In genomic region chr4:4079132-4079531, GRCm38 (mm10) we compare ENCODE assay signal across 32 mouse cellular contexts. TPM values are rescaled to one million over a fixed set of nuclear protein-coding genes. Genes with fewer than 3 reads are reported as not detected.
DNase-seq lines count a peak whose midpoint lies in the region; ATAC-seq and TF ChIP-seq lines count a peak whose summit lies in the region.
"Had no signal": no experiment of that assay in that cellular context is flagged by ENCODE, and none has a peak within 500 bp of the region (broad histone marks: within the 10 kb centered on the region; RNA-seq: fewer than 3 reads in every experiment).

No protein-coding gene starts in this region.

- no peak overlapping the region for H3K27ac ChIP-seq in forebrain, embryonic 16.5 days (ENCODE audit: low read length)
- no peak overlapping the region for H3K27ac ChIP-seq in forebrain, embryonic 15.5 days (replicated peaks)
- peak overlapping the region; percentile 95 for H3K27ac ChIP-seq in bone marrow macrophage, adult 2 months (ENCODE audit: insufficient read depth, low read depth, low read length)
- H3K27ac ChIP-seq: hindbrain, embryonic 14.5 days; intestine, embryonic 15.5 days; kidney, postnatal 0 days; liver, embryonic 14.5 days; lung, embryonic 15.5 days; midbrain, embryonic 12.5 days; neural tube, embryonic 13.5 days had no signal

- TF ChIP-seq CTCF in bone marrow macrophage, adult 2 months (IDR thresholded peaks at IDR 0.05; ENCODE audit: low read depth, low read length), result no peak

- WGBS in forebrain, embryonic 16.5 days, result 56% methylated on average over 3 of the region's 3 CpGs
- WGBS in forebrain, embryonic 15.5 days, result 61% methylated on average over 3 of the region's 3 CpGs

- H3K36me3 ChIP-seq in forebrain, embryonic 16.5 days (ENCODE audit: control insufficient read depth, insufficient read depth), result no peaks in the 10 kb centered on the region
- H3K36me3 ChIP-seq in forebrain, embryonic 15.5 days, result no peaks in the 10 kb centered on the region
- H3K36me3 ChIP-seq: intestine, embryonic 15.5 days; lung, embryonic 15.5 days; midbrain, embryonic 12.5 days; neural tube, embryonic 13.5 days had no signal

- 0 out of 2 replicates have a peak, but pooled peaks have one; percentile 15 for ATAC-seq in forebrain, embryonic 16.5 days
- ATAC-seq in forebrain, embryonic 15.5 days (replicated peaks), result no peak
- ATAC-seq: intestine, embryonic 15.5 days had no signal

- H3K9me3 ChIP-seq in forebrain, embryonic 16.5 days (ENCODE audit: control insufficient read depth, low read length), result no peaks in the 10 kb centered on the region
- no peaks in the 10 kb centered on the region for H3K9me3 ChIP-seq in forebrain, embryonic 15.5 days
- H3K9me3 ChIP-seq: intestine, embryonic 15.5 days; lung, embryonic 15.5 days; midbrain, embryonic 12.5 days; neural tube, embryonic 13.5 days had no signal

- H3K27me3 ChIP-seq in forebrain, embryonic 16.5 days (replicated peaks; ENCODE audit: control insufficient read depth, insufficient read depth, low read length), result no peaks in the 10 kb centered on the region
- H3K27me3 ChIP-seq in forebrain, embryonic 15.5 days, result no peaks in the 10 kb centered on the region
- H3K27me3 ChIP-seq: intestine, embryonic 15.5 days; lung, embryonic 15.5 days; midbrain, embryonic 12.5 days; neural tube, embryonic 13.5 days had no signal

- no peak for TF ChIP-seq POLR2A in bone marrow macrophage, adult 2 months (IDR thresholded peaks at IDR 0.05; ENCODE audit: borderline replicate concordance, low read depth, low read length)

- no peaks in the 10 kb centered on the region for H3K4me1 ChIP-seq in forebrain, embryonic 16.5 days (replicated peaks; ENCODE audit: control insufficient read depth, insufficient read depth, low read length)
- H3K4me1 ChIP-seq in forebrain, embryonic 15.5 days, result no peaks in the 10 kb centered on the region
- H3K4me1 ChIP-seq in bone marrow macrophage, adult 2 months (ENCODE audit: control insufficient read depth, insufficient read depth, low read length), result peaks cover 32% of the 10 kb centered on the region
- H3K4me1 ChIP-seq: intestine, embryonic 15.5 days; lung, embryonic 15.5 days; midbrain, embryonic 12.5 days; neural tube, embryonic 13.5 days had no signal

- H3K4me3 ChIP-seq in forebrain, embryonic 16.5 days (replicated peaks; ENCODE audit: low read length), result no peak overlapping the region
- no peak overlapping the region for H3K4me3 ChIP-seq in forebrain, embryonic 15.5 days
- no peak overlapping the region for H3K4me3 ChIP-seq in bone marrow macrophage, adult 2 months (ENCODE audit: insufficient read depth, low read length)
- H3K4me3 ChIP-seq: intestine, embryonic 15.5 days; lung, embryonic 15.5 days; midbrain, embryonic 12.5 days; neural tube, embryonic 13.5 days had no signal

- no peak overlapping the region for H3K9ac ChIP-seq in forebrain, embryonic 16.5 days (replicated peaks; ENCODE audit: low read depth, low read length)
- no peak overlapping the region for H3K9ac ChIP-seq in forebrain, embryonic 15.5 days (replicated peaks)
- H3K9ac ChIP-seq: hindbrain, embryonic 14.5 days; intestine, embryonic 15.5 days; liver, embryonic 14.5 days; lung, embryonic 15.5 days; midbrain, embryonic 12.5 days; neural tube, embryonic 13.5 days had no signal

- peak; percentile 5 for DNase-seq in layer of hippocampus, adult 11-12 months (ENCODE audit: low spot score)
- no peak for DNase-seq in layer of hippocampus, postnatal 36 days
- DNase-seq in 416B (ENCODE audit: low read depth), result peak; percentile 5
- no peak for DNase-seq in adrenal gland, adult 8-10 months
- no peak for DNase-seq in kidney, adult 9 months
- DNase-seq: adrenal gland, adult 2 months; B cell, adult 2 months; cerebellum, adult 11-12 months; cerebellum, postnatal 14 days; gastrocnemius, postnatal 14 days; kidney, adult 2 months; liver had no signal

- H3K4me2 ChIP-seq in forebrain, embryonic 16.5 days (ENCODE audit: low read length), result no peak overlapping the region
- no peak overlapping the region for H3K4me2 ChIP-seq in forebrain, embryonic 15.5 days (replicated peaks)
- H3K4me2 ChIP-seq: hindbrain, embryonic 14.5 days; intestine, embryonic 15.5 days; lung, embryonic 15.5 days; midbrain, embryonic 12.5 days; neural tube, embryonic 13.5 days had no signal

RNA-seq across cellular contexts. Expression of gene Sdr16c6, which starts 1.8 kb away (rescaled TPM):
- polyA plus RNA-seq in forebrain, embryonic 16.5 days (2015; fragmentation: Nextera tagmentation; extraction: Ambion mirVana), result not detected in 2 replicates
- polyA plus RNA-seq in forebrain, embryonic 15.5 days (2015; fragmentation: Nextera tagmentation; extraction: Ambion mirVana), result not detected in 2 replicates
- total RNA-seq in layer of hippocampus, postnatal 36 days (2021), result not detected
- 0.29 TPM in 1 of 2 replicates, not detected in the other for polyA plus RNA-seq in bone marrow macrophage, adult 2 months (2012; ENCODE audit: insufficient read depth, insufficient read length, missing spikeins)
- total RNA-seq in adrenal gland, adult 8-10 months (2022), result not detected
- total RNA-seq: adrenal gland, adult 2 months; adrenal gland, postnatal 4 days; gastrocnemius, postnatal 14 days; granulocyte monocyte progenitor cell, adult 5-6 weeks; heart, postnatal 25 days; layer of hippocampus, adult 18-20 months; layer of hippocampus, postnatal 25 days; megakaryocyte, adult 5-6 weeks had no signal
- polyA plus RNA-seq: adrenal gland, adult 2 months; cortical plate, adult 2 months; heart, embryonic 14.5 days; hindbrain, embryonic 14.5 days; kidney, adult 2 months; kidney, postnatal 0 days; limb, embryonic 11.5 days; liver, embryonic 14.5 days; lung, embryonic 15.5 days; midbrain, embryonic 12.5 days; neural tube, embryonic 13.5 days; stomach, embryonic 14.5 days had no signal

Comparison
In these comparisons a context has a peak if more than half of its experiments do, and no peak if none do; other contexts are left out.
1. DNase-seq: peak in layer of hippocampus, adult 11-12 months (single experiment) and 416B (single experiment); none in layer of hippocampus, postnatal 36 days (0 of 2), adrenal gland, adult 8-10 months (single experiment) and kidney, adult 9 months (single experiment).